Mouse (Mus musculus) cerebellum, adult 2 months (tissue): ENCODE data around the gene Cog5.

ENCODE experiments used
- CTCF ChIP-seq: fragments of 200-500 bp; IDR thresholded peaks from 2 replicates; pipeline ENCODE4 v1.5.1; 2011; ENCODE audit warnings: low read depth, mild to moderate bottlenecking, control low read depth, low read length, moderate library complexity, borderline replicate concordance; ENCODE audit not compliant: insufficient read depth
- POLR2A ChIP-seq: fragments of 200-500 bp; IDR thresholded peaks from 2 replicates; pipeline ENCODE4 v1.6.1; 2011; ENCODE audit warnings: low read length, control low read depth, borderline replicate concordance; ENCODE audit not compliant: insufficient read depth

DNA sequence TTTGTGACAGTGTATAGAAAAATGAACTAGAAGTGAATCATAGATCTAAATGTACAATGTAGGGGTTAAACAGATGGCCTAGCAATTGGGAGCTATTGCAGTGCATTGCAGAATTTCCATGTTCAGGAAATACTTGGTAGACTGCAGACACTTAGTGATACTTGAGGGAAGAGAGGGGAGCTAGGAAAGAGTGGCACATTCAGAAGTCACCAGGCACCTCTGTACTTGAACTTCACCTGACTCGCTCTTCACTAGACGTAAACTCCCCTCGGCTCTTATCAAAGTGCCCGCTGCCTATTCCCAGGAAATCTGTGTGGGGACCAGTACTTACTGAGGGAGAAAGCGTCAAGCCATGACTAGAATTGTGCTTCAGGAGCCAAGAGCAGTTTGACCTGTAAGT, 180.8 kb downstream of the Cog5 start:
- TF ChIP-seq CTCF (no peak), POLR2A (no peak)
